Mouse (Mus musculus) intestine, embryonic 14.5 days (tissue): ENCODE data around the gene Chchd2. TPM values are rescaled to one million over a fixed set of nuclear protein-coding genes. Genes with fewer than 3 reads are reported as not detected.
A peak's percentile ranks its signal among the peaks of the same experiment; 100 is the strongest.

ENCODE experiments used
- ATAC-seq: fragments of 200-750 bp; cut with Nextera tagmentation; replicated peaks from 2 replicates; pipeline ENCODE4 v1.8.0; 2017; ENCODE audit warnings: low read depth, moderate number of reproducible peaks, moderate TSS enrichment, moderate library complexity; ENCODE audit not compliant: low FRiP score, low TSS enrichment
- DNase-seq: peaks from one replicate; pipeline ENCODE4 v3.0.0-alpha.2; 2018; ENCODE audit warnings: low spot score
- H3K27ac ChIP-seq: fragments of 300-500 bp; sonication (generic); 2 replicates; pipeline ENCODE4 v1.5.1; 2014; ENCODE audit warnings: low read depth, mild to moderate bottlenecking, control low read depth
- H3K27me3 ChIP-seq: fragments of 300-500 bp; sonication (generic); replicated peaks from 2 replicates; pipeline ENCODE4 v1.6.1; 2014; ENCODE audit warnings: low read length, control low read depth; ENCODE audit not compliant: control insufficient read depth, insufficient read depth
- H3K36me3 ChIP-seq: fragments of 300-500 bp; sonication (generic); 2 replicates; pipeline ENCODE4 v1.6.1; 2014; ENCODE audit warnings: low read length, control low read depth; ENCODE audit not compliant: control insufficient read depth, insufficient read depth
- H3K4me1 ChIP-seq: fragments of 300-500 bp; sonication (generic); replicated peaks from 2 replicates; pipeline ENCODE4 v1.6.1; 2014; ENCODE audit warnings: low read length, control low read depth, mixed read lengths; ENCODE audit not compliant: control insufficient read depth, insufficient read depth
- H3K4me2 ChIP-seq: fragments of 300-500 bp; sonication (generic); 2 replicates; pipeline ENCODE4 v1.6.1; 2014; ENCODE audit warnings: low read length
- H3K4me3 ChIP-seq: fragments of 300-500 bp; sonication (generic); 2 replicates; pipeline ENCODE4 v1.5.1; 2014; ENCODE audit warnings: low read depth, low read length, control low read depth, mixed read lengths
- H3K9ac ChIP-seq: fragments of 300-500 bp; sonication (generic); 2 replicates; pipeline ENCODE4 v1.6.1; 2014; ENCODE audit warnings: mild to moderate bottlenecking, low read length
- H3K9me3 ChIP-seq: fragments of 300-500 bp; sonication (generic); 2 replicates; pipeline ENCODE4 v1.6.1; 2016; ENCODE audit warnings: low read length, control low read depth; ENCODE audit not compliant: control insufficient read depth
- WGBS: fragments of 180-500 bp; shearing (Covaris S2); extraction: QIAGEN DNeasy Blood & Tissue Kit; methylation state at CpG from one replicate; pipeline ENCODE4 v1.1.7; 2014; 5-methylcytosine and 5-hydroxymethylcytosine counted together
- polyA plus RNA-seq: library from polyadenylated mRNA; unstranded; fragments of >200 nt; fragmentation: Nextera tagmentation; extraction: Ambion mirVana; gene quantifications from 2 replicates; pipeline ENCODE4 v1.2.1, GENCODE M21; 2014

Chchd2 gene
- polyA plus RNA-seq, 1 experiment from 2014 or later: 1,022 TPM

- Histone ChIP-seq H3K9me3 (no peaks in the 10 kb centered on the region), H3K27ac (peak within 1 kb of the TSS; percentile 70), H3K4me3 (peak within 1 kb of the TSS; percentile 83), H3K27me3 (no peaks in the 10 kb centered on the region), H3K36me3 (peaks cover 22% of the 10 kb centered on the region), H3K4me1 (no peaks in the 10 kb centered on the region; the same call in 1 of the 2 replicates), H3K4me2 (peak within 1 kb of the TSS; percentile 78), H3K9ac (peak within 1 kb of the TSS; percentile 81)
- ATAC-seq (peak; percentile 98), DNase-seq (peak; percentile 96)
- WGBS: 8% methylated on average over 22 of the region's 22 CpGs
Observed at GRCm38 (mm10) chr5:129846752-129847557, 40.3 kb downstream of the Chchd2 start, which contains the start of gene Sumf2. TSS of gene Sumf2 (plus strand) at chr5:129846986.

- H3K27ac ChIP-seq: no peak overlapping the region
- peaks cover 18% of the 10 kb centered on the region for H3K36me3 ChIP-seq
- 94% methylated on average over 5 of the region's 5 CpGs for WGBS
Observed at GRCm38 (mm10) chr5:129844848-129845247, 42.4 kb downstream of the Chchd2 start.

More at GRCm38 (mm10) chr5:129844848-129845247, 42.4 kb downstream of the Chchd2 start:
- no peaks in the 10 kb centered on the region; the same call in 1 of the 2 replicates for H3K4me1 ChIP-seq
- DNase-seq (no peak), ATAC-seq (no peak)
- H3K4me2 ChIP-seq: no peak overlapping the region
- H3K4me3 ChIP-seq: no peak overlapping the region
- H3K9me3 ChIP-seq: no peaks in the 10 kb centered on the region
- no peaks in the 10 kb centered on the region for H3K27me3 ChIP-seq
- H3K9ac ChIP-seq: no peak overlapping the region

Other genes with a start within 250 kb of the Chchd2 start
- 4.0 and 4.1 TPM in 2 replicates for gene Zfp11, start 217.4 kb downstream of the Chchd2 start, polyA plus RNA-seq
- not detected in 2 replicates for gene Sept14, start 179.0 kb downstream of the Chchd2 start, polyA plus RNA-seq
- 211 and 218 TPM in 2 replicates for gene Mrps17, start 172.0 kb downstream of the Chchd2 start, polyA plus RNA-seq
- 101 and 103 TPM in 2 replicates for gene Nipsnap2, start 162.4 kb downstream of the Chchd2 start, polyA plus RNA-seq
- gene Psph, start 100.0 kb downstream of the Chchd2 start, polyA plus RNA-seq: 43.9 and 47.9 TPM in 2 replicates
- gene Sumf2, start 40.5 kb downstream of the Chchd2 start, polyA plus RNA-seq: 47.8 and 49.6 TPM in 2 replicates
- 3.9 and 4.1 TPM in 2 replicates for gene Zbed5, start 8.3 kb upstream of the Chchd2 start, polyA plus RNA-seq
- gene Phkg1, start 11.1 kb upstream of the Chchd2 start, polyA plus RNA-seq: 0.09 and 0.11 TPM in 2 replicates
- gene Nupr1l, start 21.1 kb upstream of the Chchd2 start, polyA plus RNA-seq: 1.9 and 2.7 TPM in 2 replicates
- gene Vkorc1l1, start 54.5 kb upstream of the Chchd2 start, polyA plus RNA-seq: 18.9 and 20.2 TPM in 2 replicates
- 94.9 and 98.4 TPM in 2 replicates for gene Gusb, start 115.6 kb upstream of the Chchd2 start, polyA plus RNA-seq
- gene Asl, start 141.8 kb upstream of the Chchd2 start, polyA plus RNA-seq: 44.6 and 55.7 TPM in 2 replicates
- 19.7 and 23.4 TPM in 2 replicates for gene Crcp, start 141.8 kb upstream of the Chchd2 start, polyA plus RNA-seq
- 68.4 and 70.0 TPM in 2 replicates for gene Tpst1, start 185.9 kb upstream of the Chchd2 start, polyA plus RNA-seq